Mouse (Mus musculus): ENCODE measurements around the gene Ppp4r1.

The Ppp4r1 gene

DNA sequence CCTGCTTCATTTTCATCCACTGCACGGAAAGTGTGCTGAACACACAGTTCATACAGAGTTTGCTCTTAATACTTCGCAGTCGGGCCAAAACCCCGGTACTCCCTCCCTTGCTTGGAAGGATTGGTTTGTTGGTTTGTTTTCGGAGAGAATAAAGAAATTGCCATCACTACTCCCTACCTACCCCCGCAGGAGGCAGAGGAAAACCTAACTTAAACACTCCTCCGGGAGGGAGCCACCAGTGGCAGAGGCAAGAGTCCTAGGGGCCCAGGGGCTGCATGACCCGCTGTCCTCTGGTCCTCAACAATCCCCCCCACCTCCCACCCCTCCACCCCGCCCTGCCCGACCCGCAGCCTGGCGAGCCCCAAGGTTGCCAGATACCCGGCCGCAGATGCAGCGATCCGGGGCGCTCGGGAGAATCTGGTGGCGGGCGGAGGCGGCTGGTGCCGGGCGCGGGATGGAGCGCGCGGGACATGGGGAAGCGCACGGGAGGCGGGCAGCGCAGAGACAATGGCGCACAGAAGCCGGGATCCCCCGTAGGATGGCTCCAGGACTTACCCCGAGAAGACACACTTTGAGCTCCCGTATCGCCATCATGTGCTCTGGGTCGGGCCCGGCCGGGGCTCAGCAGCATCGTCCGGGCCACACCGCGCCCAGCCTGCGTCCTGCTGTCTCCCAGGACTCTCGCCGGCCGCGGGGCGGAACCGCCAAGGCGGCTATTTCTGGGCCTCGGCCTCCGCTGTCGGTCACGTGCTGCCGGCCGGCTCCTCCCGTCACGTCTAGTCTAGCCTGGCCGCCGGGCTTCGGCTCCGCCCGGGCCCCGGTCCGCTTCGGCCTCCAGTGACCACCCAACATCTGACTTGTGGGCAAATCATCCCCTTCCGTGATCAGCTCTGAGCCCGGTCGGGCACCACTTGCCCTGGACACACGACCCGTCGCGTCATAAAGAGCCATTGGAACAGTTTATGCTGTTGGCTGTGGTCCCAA, 10.1 kb upstream of the Ppp4r1 start, which contains the start of gene Rab31:
Gene Rab31, minus strand, starts transcription at position 802 of the 984 bp plus-strand sequence.
- DNase-seq (ENCODE audit: low read depth), result peak; percentile 39

DNA sequence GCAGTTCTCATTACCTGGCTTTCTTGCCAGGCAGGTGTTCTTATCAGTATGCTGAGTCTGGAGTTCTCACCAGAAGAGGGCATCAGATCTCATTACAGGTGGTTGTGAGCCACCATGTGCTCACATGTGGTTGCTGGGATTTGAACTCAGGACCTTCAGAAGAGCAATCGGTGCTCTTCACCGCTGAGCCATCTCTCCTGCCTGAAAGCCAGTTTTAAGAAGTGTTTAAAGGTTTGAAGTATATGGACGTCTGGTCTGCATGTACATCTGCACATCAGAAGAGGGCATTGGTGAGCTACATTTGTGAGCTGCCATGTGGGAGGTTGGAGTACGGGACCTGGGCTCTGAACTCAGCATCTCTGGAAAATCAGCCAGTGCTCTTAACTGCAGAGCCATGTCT, 8.8 kb upstream of the Ppp4r1 start:
- no peak for DNase-seq (ENCODE audit: low read depth)

GRCm38 (mm10) chr17:65774439-65774838, 7.9 kb upstream of the Ppp4r1 start:
- no peak for DNase-seq (ENCODE audit: low read depth)

DNA sequence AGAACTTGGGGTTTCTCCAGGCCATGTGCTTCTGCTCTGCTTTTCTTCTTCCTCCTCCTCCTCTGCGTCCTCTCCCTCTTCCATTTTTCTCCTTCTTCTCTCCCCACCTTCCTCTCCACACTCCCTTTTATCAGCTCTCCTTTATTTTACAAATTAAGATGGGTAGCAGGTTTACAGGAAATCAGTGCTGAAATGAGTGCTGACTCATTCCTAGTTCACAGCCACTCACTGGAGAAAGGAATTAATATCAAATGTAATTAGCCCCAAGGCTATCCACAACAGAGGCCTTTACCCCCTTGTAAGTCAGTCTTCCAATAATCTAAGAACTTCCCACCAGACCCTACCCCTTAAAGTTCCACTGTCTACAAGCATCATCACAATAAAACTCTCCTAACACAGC, 6.1 kb upstream of the Ppp4r1 start:
- DNase-seq (ENCODE audit: low read depth), result no peak

- peak; percentile 27 for DNase-seq (ENCODE audit: low read depth)
Measured at GRCm38 (mm10) chr17:65777461-65777860, 4.9 kb upstream of the Ppp4r1 start.

- no peak for DNase-seq (ENCODE audit: low read depth)
Measured at GRCm38 (mm10) chr17:65780970-65781369, 1.4 kb upstream of the Ppp4r1 start.

DNA sequence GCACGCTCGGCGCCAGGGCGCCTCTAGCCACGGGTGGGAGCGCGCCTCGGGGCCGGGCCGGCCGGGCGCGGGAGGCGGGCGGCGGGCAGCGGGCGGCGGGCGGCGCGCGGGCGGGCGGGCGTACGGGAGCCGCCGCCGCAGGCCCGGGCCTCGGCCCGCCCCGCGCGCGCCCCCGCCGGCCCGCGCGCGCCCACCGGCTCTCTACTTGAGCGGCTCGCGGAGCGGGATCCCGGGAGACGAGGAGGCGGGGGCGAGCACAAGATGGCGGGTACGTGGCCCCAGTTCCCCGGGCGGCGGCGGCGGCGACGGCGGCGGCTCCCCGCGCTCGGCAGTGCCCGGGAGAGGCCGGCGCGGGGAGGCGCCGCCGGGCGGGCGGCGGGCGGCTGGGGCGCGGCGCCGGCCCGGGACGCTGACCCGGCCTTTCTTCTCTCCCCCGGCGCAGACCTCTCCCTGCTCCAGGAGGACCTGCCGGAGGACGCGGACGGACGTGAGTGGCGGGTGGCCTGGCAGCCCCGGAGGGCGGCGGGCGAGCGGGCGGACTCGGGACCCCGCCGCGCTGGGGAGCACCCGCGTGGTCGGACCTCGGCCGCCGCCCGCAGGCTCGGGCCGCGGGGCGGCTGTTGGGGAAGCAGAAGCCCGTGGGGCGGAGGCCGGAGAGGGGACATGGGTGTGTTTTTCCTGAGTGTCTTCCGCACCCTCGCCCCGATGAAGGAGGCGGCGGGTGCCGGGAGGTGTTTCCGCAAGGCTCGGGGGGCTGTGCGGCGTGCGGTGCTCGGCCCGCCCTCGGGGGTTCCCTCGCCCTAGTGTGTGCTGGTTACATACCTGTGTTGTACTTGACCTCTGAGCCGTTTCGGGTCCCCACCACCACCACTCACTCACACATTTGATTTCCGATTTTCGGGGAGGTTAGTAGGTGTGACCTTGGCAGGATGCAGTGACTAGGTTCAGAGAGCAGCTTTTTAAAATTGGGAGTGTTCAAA, 1.1 kb downstream of the Ppp4r1 start:
- DNase-seq (ENCODE audit: low read depth), result peak; percentile 77

DNA sequence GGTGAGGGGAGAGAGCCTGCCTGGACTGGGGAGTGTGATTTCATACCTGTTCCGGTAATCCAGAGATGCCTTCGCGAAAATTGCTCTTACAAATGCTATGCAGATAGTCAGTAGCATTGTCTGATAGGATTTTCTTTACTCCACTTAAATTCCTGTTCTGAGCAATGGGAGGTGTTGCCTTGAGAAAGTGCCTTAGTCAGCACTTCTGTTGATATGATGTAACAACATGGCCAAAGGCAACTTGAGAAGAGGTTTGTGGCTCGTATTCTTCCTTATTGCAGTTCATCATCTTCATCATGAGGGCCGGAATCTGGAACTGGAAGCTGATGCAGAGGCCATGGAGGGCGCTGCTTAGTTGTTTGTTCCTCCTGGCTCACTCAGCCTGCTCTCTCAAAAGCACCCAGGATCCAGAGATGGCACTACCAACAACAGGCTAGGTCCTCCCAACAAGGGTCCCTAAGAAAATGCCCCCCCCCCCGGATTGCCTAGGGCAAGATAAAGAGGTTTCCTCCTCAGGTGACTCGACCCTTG, 2.3 kb downstream of the Ppp4r1 start:
- no peak for DNase-seq (ENCODE audit: low read depth)

DNA sequence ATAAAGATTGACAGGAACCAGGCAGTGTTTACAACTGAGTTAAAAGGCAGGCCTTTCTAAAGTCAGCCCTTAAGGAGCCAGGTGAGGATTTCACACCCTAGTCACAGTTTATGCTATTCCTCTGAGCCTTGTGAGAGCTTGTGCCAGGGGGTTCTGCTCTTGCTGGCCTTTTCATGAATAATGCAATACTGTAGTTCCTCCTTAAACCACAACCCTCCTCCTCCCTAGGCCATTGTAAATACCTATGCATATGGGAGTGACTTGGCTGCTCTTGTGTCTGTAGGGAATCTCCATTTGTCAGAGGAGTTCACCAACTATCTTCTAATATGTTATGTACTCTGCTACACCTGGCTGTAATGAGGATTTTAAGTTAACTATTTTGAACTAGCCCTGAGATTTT, 3.3 kb downstream of the Ppp4r1 start:
- DNase-seq (ENCODE audit: low read depth), result no peak

DNA sequence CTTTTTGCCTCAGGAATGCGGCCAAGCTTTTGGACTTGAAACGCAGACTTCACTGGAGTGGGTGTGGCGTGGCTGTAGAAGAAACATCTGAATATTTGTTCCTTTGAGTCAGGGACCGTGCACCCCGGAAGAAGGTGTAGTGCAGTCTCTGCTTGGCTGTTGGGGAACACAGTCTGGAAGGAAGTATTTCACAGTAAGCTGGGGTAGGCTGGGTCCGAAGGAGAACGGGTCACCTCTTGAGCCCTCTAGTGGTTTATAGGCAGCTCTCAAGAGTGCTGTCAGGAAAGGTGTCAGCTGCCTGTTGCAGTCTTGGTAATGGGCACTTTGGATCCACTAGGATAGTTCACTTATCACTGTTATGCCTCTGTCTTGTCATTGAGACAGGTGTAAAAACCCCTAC, 3.9 kb downstream of the Ppp4r1 start:
- no peak for DNase-seq (ENCODE audit: low read depth)

GRCm38 (mm10) chr17:65787261-65787660, 4.9 kb downstream of the Ppp4r1 start:
- DNase-seq (ENCODE audit: low read depth), result no peak

DNA sequence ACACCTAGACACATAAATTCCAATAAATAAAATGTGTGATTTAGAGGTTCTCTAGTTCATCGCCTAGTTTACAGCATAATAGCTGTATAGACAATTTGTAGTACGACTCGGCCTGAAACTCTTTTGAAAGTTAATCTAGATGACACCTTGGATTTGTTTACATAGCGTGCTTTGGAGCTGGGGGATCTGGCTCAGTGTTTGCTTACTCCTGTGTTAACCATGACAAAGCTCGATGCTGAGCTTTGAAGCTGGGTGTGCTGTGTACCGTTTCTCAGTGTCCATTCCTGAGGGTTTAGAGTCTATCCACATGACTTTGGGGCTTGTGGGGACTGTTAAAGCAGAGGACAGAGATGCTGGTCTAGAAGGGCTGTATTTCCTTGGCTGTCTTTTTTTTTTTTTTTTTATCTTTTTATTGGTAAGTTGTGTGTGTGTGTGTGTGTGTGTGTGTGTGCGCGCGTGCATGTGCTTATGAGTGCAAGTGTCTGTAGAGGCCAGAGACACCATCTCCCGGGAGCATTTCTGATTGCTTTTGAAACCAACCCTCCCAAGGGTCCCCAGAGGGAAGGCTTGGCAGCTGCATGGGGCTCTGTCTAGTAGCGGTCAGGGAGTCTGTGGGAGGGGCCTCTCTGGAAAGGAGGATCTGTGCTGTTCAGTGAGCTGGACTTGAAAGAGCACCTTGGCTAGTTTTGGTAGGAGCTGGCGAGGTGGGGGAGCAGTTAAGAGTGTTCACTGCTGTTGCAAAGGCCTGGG, 6.3 kb downstream of the Ppp4r1 start:
- DNase-seq (ENCODE audit: low read depth), result no peak

DNA sequence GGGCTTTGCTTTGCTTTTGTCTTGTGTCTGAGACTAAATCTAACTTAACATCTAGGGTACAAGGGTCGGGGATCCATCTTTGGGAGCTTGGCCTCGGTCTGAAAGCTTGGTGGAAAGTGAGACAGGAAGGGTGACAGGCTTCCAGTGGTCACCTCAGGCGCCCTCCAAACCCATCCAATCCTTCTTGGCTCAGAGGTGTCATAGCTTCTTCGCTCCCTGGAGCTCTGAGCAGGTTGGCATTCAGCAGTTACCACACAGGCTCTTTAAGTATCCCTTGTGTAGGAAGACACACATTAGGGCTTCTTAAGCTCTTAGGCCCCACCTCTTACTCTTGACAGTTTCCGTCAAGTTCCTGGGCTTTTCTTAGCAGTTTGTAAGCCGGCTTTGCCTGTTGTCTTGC, 7.2 kb downstream of the Ppp4r1 start:
- no peak for DNase-seq (ENCODE audit: low read depth)

DNA sequence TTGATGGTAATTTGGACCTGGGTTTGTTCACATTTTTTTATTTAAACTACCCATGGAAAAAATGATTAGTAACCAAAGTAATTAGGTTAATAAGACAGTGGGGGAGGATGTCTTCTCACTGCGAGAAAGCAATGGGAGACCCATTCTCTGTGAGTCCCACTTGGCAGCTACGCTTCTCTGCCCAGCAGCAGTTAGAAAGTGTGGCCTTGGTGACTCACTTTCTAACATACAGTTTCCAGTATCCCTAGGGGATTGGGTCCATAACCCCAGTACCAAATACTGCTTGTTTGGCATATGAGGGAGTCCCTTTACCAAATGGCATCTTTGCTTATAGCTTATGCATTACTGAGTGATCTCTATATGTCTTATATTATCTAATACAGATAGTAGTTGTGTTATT, 8.8 kb downstream of the Ppp4r1 start:
- no peak for DNase-seq (ENCODE audit: low read depth)

GRCm38 (mm10) chr17:65793307-65793930, 11.0 kb downstream of the Ppp4r1 start:
- DNase-seq (ENCODE audit: low read depth), result no peak

GRCm38 (mm10) chr17:65794096-65794850, 11.9 kb downstream of the Ppp4r1 start:
- no peak for DNase-seq (ENCODE audit: low read depth)

- DNase-seq (ENCODE audit: low read depth), result no peak
Measured at GRCm38 (mm10) chr17:65796056-65796455, 13.7 kb downstream of the Ppp4r1 start.

DNA sequence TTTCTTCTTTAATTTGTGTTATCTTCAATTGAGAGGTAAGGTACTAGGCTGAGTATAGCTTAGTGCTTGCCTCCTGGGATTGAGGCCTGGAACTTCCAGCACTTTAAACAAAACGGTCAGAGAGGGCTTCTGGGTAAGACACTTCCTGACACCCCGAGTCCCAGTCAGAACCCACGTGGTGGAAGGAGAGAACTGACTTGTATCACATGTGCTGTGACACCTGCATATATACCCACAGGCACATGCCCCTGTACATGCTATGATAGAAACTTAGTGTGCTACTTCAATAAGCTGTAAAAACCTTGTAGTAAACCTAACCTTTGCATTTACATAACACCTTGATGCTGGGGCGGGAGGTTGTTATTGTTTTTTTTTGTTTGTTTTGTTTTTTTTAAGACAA, 16.1 kb downstream of the Ppp4r1 start:
- DNase-seq (ENCODE audit: low read depth), result no peak

GRCm38 (mm10) chr17:65799353-65799752, 17.0 kb downstream of the Ppp4r1 start:
- DNase-seq (ENCODE audit: low read depth), result no peak

DNA sequence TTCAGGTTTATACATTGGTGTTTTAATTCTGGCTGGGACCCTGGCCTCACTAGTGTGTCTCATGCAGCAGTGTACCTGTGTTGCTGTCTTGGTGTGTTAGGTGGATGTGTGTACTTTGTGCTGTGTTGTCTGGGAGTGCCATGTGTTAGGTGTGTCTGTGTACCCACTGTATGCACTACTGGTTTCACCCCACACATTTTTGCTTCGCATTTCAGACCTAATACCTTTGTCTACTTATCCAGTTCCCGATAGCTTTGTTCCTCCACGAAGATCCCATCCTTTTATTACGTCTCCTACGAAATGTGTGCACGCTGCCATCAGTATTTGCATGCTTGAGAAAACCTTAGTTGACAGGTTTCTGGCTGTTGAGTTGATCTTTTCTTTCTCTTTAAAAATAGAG, 18.1 kb downstream of the Ppp4r1 start:
- DNase-seq (ENCODE audit: low read depth), result no peak
